Mouse (Mus musculus) spleen, postnatal 4 days (tissue): ENCODE measurements at regions not wholly inside any gene's neighbourhood (a gene's known extent, or its start where the extent isn't known, plus 50 kb on each side); places are given as distances from the start of the nearest gene placed in this dataset.

Experiments used
- DNase-seq, 2 experiments: peaks; one replicate each; pipeline ENCODE4 v3.0.0; 2022; ENCODE audit warnings: low spot score in 2 of 2

DNA sequence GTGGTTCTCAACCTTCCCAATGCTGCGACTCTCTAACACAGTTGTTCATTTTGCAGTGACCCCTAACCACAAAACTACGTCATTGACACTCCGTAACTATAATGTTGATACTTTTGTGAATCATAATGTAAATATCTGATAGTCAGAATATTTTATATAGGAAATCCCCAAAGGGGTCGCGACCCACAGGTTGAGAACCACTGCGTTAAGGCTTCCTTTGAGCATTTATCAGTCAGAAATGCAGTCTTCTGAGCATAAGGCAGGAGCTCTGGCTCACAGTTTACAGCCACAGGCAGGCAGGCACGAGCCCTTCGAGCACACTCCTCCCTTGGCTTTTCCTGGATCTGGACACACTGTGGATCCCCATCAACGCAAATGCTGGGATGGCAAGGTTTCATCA is 57.0 kb downstream of the Nxnl2 start:
- no peak for DNase-seq

DNA sequence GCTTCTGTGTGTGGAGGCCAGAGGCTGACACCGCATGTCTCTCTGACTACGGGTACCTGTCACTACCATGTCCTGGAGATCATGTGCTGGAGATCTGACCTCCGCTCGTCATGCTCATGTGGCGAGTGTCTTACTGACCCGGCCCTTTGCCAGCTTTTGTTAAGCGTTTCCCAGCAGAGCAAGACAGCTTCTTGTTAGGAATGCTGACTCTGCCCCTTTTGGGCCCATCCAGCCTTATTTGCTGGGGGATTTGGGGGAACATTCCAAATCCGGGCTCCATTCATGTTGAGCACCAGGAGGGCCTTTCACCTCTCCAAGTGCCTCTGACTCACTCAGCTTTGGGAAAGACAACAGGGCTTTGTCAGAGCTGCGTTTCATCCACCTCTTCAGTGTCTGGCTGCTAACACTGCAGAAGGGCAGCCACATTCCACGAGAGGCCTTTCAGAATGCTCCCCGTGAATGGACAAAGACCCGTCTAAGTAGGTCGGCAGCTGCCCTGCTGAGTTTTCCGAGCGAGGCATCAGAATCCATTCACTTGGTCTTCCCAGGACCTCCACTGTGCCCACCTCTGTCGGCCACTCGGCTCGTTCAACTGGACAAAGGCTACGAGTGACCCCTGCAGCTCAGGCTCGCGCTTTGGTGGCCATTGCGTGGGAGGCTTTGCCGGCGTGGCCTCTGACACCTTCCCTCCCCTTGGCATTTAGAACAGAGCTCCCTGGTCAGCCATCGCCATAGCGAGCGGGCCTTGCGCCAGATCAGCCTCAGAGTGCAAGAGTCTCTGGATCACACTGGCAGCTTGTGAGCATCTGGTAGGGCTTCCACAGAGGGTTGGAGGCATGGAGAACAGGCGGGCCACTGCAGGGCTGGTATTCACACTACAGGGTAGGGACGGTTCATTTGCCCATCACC is 58.3 kb downstream of the Nxnl2 start:
- DNase-seq: no peak

DNA sequence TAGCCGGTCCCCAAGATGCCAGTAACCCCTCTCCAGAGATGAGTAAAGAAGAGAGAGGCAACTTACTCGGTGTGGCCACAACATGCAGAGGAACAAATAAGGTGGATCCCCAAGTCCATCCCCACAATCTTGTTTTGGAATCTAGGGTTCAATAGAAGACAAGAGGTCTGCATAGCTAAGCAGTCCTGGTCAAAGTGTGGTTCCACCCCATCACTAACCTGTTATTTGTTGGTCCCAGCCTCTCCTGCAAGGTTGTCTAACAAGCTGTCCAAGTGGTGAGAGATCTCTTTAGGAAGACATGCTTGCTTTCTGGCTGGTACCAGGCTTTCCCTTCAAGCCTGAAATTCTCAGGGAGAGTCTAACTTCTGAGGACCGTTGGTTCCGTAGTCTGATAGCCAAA is 59.0 kb downstream of the Nxnl2 start:
- no peak for DNase-seq

DNA sequence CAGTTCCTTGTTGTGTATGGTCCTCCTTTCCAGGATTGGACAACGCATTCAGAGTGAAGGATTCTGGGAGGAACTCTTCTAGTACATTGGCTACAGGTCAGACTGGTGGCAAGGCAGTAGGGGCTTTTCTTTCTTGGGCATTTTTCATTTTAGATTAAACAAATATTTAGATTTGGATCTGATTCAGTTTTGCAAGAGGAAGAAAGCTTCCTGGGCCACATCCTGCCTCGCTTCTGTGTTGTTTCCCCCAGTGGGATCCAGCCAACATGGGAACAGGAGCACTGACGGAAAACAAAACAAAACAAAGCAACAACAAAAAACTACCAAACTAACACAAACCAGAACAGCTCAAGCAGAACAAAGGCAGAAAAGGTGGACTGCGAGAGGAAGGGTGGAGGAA is 60.8 kb downstream of the Nxnl2 start:
- DNase-seq: no peak

DNA sequence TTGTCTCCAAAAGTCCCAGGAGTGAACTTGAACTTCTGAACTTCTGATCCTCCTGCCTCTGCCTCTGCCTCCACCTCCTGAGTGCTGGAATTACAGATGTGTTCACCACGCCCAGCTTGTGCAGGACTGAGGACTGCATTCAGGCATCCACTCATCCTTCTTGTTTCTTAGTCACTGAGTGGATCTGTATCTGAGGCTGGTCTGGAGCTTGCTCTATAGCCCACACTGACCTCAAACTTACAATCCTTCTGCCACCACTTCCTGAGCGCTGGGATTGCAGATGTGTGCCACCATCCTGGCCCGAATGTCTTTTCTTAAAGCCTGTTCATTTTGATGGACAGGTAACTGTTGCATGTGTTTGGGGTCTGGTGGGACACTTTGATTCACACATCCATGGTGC is 76.6 kb downstream of the Nxnl2 start:
- no peak for DNase-seq

DNA sequence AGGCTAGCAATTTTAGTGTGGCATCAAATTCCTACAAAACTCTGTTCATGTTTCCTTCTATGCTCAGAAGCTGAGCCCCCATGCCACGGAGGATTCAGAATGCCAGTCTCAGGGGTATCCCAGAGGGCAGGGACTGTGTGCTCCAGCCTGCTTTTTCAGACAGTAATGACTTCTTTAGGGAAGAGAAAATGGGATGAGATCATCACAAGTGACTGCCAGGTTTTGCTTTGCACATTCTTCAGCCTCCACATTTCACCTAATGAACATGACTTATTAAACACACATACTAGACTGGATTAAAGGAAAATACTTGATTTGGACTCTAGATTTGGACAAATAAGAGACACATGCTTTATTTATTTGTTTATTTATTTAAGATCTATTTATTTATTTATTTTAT is 82.5 kb downstream of the Nxnl2 start:
- no peak for DNase-seq

DNA sequence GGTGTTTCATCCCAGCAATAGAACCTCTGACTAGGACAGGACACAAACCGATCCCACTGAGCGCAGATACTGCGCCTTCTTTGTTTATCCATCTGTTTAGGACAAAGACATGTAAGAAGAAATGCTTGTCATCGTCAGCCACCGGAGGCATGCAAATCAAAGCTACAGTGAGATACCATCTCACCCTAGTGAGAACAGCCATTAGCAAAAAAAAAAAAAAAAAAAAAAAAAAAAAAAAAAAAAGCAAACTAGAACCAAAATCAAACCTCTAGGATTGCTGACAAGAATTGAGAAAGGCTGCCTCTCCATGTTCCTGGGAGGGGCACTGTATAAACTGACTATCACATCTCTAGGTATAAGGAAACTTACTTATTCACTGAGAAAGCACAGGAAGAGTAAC is 84.9 kb downstream of the Nxnl2 start:
- no peak for DNase-seq

DNA sequence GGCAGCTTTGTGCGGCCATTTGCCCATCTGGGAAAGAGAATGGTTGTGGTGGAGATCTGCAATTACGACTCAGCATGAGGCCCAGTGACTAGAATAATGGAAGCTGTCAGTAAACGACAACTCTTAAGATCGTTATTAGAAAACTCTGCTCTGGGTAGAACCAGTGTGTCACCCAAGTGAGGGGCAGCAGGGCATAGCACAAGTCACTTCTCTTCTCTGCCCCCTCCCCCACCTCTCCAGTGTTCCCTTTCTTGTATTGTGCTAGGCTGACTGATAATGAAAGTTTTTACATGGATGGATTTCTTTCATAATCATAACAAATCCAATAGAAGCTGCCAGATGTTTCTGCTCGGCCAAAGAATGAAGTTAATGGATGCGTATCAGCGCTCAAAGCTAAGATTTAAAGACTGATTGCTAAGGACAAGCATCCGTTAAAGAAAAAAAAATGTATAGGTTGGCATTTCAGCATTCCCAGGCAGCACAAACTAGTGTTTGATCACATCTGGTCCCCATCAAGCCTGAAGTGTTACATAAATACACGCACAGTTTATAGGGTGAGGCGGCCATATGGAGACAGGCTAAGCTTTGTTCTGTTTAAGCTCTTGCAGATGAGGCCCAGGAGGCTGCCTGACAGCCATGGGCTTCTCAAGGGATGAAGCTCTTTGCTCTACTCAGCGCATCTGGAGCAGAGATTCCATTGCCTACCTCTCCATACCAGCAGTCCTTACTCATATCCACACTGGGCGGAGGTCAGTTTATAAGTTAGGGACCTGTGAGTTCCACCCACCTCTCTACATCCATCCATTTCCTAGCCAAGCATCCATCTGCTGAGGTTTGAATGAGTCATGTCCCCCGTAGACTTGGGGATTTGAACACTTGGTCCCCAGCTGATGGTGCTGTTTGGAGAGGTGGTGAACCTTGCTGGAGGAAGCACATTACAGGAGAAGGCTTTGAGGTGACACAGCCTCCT is 88.2 kb downstream of the Nxnl2 start:
- DNase-seq: no peak

DNA sequence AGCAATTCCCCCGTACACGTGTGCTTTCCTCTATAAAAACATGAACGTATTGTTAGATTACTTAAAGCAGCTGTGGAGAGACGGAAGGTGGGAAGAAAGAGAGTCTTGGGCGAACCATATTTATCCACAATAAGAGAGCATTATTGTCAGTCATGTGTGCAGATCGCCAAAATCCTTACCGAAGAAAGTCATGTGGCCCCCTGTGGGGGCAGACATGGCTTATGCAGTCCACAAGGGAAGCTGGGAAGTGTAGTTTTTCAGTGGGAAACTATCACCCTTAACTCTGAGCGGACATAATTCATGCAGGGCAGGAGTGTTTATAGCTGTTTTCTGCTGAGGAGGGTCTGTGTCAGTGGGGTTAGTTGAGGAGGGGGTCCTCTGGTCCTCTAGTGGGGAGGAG is 90.8 kb downstream of the Nxnl2 start:
- DNase-seq: no peak

DNA sequence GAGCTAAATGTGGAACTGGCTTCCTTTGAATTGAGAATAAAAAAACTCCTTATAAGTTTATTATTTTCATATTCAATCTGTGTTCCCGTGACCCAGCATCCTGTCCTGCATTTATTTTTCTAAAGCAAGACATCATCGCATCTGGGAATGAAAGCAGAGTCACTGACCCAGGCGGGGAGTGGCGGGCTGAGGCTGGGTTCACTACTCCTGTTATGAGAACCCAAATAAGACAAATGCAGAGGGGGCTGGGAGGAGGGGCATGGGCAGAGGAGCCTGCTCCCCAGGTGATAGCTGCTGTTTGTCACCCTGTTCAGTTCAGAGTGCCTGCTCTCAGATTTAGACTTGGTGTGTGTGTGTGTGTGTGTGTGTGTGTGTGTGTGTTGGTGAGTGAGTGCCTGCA is 102.0 kb downstream of the Nxnl2 start:
- DNase-seq: no peak

DNA sequence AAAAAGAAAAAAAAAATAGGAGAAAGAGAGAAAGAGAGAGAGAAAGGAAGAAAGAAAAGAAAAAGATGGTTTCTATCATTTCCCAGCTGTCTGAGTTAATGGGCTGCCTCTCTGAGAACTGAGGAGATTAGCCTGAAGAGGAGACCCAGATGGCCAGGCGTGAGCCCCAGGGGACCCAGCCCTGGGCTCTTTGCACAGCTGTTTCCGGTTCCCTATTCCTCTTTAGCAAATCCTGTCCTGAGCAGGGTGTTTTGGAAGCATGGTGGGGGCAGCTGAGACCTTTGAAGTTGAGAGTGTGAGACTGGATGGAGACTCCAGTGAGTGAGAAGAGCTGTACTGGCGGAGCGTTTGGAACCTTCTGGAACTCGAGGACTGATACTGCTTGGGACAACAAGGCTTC is 103.8 kb downstream of the Nxnl2 start:
- DNase-seq: peak; percentile 45 to 66

DNA sequence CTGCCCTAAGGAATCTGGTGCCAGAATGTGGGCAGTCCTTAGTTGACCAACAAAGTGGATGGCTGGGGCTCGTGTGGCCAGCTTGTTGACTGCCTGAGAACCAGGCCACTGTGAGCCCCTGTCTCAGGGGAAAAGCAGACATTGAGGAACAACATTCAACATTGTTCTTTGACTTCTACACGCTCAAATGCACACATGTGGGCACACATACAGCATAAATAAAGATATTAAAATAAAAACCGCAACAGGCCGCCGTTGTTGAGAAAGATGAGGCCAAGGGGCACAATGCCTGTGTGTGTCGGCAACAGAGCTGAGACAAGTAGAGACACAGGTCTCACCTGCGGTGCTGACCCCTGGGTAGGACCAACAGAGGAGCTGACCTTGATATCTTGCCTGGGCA is 105.8 kb downstream of the Nxnl2 start:
- no peak for DNase-seq

DNA sequence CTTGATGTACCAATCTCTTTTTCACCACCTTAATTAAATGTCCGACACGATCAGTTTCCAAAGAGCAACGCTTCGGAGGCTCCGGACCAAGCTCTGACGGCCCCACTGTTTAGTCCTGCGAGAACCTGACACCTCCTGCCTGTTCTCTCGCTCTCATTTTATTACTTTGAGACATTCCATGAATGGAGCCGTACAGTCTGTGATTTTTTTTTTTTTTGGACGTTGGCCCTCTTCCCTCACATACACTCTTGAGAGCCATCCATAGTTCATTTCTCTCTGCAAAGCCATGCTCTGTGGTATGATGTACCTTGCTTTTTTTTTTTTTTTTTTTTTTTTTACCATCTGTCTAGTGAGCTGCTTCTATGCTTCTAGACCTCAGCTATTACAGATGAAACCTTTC is 106.7 kb downstream of the Nxnl2 start:
- no peak for DNase-seq

DNA sequence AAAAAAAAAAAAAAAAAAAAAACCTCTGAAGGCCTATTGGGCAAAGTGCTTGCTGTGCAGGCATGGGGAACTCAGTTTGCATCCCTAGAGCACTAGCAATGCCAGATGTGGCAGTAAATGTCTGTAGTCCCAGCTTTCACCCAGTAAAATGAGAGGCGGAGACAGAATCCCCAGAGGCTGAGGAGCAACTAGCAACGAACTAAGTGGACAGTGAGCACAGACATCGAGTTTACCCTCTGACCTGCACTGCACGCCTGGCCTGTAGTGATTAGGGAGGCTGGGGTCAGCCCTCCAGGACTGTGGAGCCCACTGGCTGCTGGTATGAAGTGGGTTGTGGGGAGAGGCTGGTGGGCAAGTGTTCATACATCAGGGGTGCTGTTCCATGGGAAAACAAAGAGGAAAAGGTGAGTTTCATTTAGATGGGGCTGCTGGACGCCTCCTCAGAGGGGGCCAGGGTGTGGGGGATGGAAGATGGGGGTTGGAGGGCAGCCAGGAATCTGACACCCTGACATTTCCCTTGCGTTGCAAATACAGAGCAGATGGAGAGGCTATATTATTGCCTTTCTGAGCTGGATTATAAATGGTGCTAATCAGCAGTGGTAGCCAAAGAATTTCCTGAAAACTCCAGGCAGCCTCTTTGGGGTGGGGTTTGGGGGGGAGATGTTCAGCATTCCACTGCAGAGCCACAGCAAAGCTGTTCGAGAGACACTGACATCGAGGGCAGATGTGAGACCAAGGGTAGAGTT is 109.0 kb downstream of the Nxnl2 start:
- no peak for DNase-seq

DNA sequence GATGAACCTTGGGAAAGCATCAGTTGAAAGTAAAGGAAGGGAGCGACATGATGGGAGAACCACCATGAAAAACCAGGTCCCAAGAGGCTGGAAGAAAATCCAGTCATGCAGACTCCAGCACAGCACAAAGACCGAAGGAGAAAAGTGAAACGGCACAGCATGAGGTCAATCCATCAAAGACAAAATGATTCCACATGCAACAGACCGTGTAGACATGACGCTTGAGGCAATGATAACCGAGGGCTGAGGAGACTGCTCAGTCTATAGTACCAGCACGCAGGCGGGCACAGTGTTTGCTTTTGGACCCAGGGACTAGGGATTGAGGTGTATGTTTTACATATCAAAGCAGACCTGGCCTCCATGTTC is 109.5 kb downstream of the Nxnl2 start:
- no peak for DNase-seq

DNA sequence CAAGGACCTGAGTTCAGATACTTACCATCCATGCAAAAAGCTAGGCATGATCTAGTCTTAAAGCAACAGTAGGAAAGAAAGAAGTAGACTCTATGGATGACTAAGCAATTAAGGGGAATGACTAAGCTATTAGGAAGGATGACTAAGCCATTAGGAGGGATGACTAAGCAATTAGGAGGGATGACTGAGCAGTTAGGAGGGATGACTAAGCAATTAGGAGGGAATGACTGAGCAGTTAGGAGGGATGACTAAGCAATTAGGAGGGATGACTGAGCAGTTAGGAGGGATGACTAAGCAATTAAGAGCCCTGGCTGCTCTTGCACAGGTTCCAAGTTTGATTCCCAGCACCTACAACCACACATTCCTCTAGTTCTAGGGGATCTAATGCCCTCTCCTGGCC is 113.9 kb downstream of the Nxnl2 start:
- DNase-seq: no peak

DNA sequence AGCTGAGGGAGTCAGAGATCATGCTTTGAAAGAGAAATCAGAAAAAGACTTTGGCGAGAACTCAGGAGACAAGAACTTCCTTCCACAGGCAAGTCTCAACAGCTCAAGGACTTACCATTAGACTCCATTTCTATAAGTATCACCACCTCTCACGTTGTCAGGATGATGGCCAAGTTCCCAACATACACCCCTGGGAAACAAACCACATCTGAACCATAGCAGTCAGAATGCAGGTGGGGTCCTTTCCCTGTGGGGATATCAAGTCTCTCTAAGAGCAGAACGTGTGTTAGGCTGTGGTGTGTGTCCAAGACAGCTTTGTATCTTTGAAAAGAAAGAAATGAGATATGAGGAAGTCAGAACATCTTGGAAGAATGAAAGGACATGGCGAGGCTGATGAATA is 118.6 kb downstream of the Nxnl2 start:
- DNase-seq: no peak

DNA sequence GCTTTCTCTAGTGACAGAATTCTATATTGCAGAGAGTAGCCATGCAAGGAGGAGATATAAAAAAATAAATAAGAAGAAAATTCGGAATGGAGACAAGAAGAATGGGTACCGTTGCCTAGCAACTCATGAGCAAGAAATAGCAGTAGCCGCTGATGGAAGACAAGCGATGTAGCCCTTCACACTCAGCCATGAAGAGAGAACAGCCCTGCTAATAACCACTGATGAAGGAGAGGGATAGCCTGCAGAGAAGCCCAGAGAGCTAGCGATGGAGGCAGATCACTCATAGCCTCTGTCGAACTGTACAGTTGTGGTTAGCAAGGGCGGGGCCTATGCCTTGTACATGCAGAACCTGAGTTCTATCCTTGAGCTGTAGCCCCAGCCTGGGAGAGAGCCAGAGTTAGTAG is 118.4 kb upstream of the S1pr3 start:
- DNase-seq: no peak

DNA sequence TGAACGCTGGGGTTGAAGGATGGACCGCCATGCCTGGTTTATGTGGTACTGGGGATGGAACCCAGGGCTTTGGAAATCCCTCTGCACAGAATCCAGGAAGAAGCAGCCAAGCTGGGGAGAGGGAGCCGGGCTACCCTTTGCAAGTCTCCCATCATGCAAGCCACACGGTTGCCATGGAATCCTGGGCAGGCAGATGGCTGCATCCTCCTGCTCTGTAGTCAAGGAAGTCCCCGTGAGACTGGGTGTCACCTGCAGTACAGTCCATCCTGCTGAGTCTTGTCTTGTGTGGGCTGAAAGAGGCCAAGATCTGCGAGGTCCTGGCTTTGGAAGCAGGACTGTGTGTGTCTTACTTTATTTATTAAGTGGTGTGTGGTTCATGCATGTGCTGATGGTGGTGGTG is 117.5 kb upstream of the S1pr3 start:
- DNase-seq: no peak

DNA sequence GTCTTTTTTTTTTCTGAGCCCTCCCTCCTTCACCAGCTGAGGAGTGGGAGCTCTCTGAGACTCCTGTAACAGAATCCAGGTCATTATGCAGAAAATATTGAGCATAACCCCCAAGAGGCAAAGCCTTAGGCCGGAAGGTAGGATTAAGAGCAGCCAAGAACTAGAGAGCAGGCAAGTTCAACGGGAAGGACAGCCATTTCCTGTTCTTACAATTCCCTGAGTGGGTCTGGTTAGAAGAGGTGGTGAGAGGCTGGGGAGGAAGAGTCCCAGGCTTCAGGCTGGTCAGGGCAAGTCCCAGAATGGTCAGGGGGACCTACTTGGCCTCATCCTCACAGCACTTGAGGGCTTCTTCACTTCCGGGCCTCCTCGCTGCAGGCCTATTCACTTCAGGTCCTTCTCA is 115.4 kb upstream of the S1pr3 start:
- DNase-seq: no peak

DNA sequence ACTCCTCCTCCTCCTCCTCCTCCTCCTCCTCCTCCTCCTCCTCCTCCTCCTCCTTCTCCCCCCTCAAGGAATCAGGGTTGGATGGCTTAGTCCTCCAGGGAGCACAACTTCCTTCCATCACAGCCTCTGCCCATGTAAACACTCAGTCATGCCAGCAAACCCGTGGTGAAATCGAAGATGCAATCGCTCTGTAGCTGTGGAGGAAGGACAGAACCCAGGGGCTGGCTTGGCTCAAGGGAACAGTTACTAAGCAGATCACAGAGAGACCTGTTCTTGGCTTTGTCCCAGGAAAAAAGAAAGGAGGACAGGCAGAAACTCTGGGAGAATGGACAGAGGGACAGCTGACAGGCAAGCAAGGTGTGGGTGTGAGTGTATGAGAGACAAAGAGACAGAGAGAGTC is 112.6 kb upstream of the S1pr3 start:
- DNase-seq: no peak

DNA sequence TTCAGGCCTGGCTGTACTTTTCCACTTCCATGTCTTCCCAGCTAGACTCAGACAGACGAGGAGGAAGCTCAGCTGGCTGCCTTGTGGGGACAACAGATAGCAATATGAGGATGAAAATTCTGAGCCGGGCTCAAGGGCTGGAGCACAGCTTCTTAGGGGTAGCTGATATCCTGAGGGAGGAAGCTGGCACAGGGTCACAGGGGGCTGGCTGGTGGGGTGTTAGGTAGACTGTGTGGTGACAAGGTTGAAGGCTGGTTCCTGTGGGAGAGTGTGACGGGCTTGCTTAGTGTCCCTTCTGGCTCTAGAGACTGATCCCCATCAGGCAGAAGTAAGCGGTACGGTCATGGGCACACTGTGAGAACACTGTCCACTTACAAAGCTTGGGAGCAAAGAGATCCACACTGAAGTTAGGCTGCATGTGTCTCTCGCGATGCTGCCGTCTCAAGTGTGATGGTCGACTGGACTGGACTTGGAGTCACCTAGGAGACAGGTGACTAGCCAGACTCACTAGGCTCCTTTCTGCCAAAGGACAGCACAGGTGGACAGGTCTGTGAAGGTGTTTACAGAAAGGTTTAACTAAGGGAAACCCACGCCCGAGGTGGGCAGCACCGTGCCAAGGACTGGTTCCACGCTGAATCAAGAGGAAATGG is 111.1 kb upstream of the S1pr3 start:
- no peak for DNase-seq
